Mouse (Mus musculus) neutrophil, adult 5-6 weeks (primary cell): ENCODE data around the gene Rhox7b. TPM values are rescaled to one million over a fixed set of nuclear protein-coding genes. Genes with fewer than 3 reads are reported as not detected.
"Not testable (repeated sequence)": the region's sequence is repeated elsewhere in the genome, so short reads cannot be mapped to it uniquely, and the experiment has no call there.

Source experiments
- ATAC-seq: fragments of 151-379, 151-347 bp; 2 replicates; pipeline ENCODE4 v1.8.0; 2017; ENCODE audit warnings: mild to moderate bottlenecking, moderate TSS enrichment; ENCODE audit not compliant: insufficient number of reproducible peaks, poor library complexity, low FRiP score, severe bottlenecking; ENCODE audit errors: extremely low read depth
- total RNA-seq: library from RNA; stranded (forward); fragments of 200-1000 nt; gene quantifications from 2 replicates; pipeline ENCODE4 v1.2.3, GENCODE M21; 2017

The Rhox7b gene
- not detected in 2 replicates for total RNA-seq

- not testable (repeated sequence) for ATAC-seq
These were observed at the start of gene Rhox7b for GRCm38 (mm10) chrX:37897132-37897531. Gene Rhox7b, minus strand, starts transcription at chrX:37897232.

- ATAC-seq = no peak
These were observed 19.3 kb upstream of the Rhox7b start for GRCm38 (mm10) chrX:37916311-37916710.

DNA sequence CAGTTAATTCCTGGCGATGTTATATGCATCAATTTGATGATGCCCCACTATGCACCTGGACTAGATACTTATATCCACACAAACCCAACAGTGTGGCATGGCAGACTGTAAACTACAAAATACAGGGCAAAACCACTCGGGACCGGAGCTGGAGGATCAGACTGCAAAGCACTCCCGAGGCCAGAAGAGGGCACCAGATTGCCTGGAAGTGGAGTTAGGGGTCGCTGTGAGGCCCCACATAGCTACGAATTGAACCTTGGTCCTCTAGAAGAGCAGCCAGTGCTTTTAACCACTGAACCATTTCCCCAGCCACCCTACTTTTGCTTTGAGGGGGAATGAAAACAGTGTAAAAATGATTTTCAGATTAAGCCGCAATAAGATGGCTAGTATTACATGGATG, 11.5 kb upstream of the Rhox7b start:
- ATAC-seq = no peak

GRCm38 (mm10) chrX:37903727-37904126, 6.7 kb upstream of the Rhox7b start:
- no peak for ATAC-seq

DNA sequence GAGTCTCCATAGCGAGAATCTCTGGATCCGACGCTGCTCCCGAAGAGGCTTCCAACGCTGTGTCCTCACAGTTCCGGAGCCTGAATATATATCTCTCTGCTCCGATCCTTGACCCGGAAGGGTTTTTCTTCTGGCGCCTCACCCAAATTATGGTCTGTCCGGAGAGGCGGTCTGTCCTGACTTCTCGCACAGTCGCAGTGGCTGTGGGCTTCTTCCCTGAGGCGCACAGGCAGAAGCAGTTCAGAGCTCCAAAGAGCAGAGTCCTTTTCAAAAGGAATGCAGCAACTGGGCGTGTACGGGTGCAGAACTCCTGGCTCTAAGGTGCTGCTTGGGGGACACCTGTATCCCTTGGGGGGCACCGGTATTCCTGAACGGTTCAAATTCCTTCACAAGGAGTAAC, 4.6 kb upstream of the Rhox7b start, which contains the start of gene Rhox9:
Gene Rhox9 (minus strand): TSS at position 101 of the 400 bp plus-strand sequence.
- not testable (repeated sequence) for ATAC-seq

DNA sequence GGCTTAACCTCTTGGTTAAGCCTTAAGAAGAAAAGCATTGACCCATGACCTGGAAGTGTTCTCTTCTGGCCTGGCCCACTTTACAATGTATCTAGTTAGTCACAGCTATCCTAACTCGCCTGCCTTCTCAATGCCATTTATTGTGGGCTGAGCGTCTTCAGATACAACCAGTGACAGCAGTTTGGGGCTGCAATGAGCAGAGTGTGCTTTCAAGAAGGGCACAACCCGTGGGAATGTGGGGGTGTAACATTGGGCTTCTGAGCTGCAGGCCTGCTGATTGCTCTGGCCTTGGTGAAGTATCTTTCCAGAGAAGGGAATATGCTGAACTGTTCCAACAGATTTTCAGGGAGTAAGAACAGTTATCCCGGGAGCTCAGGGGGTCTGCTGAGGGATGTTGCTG, 18.2 kb downstream of the Rhox7b start, which contains the start of gene Rhox8:
Gene Rhox8 (minus strand): TSS at position 101 of the 400 bp plus-strand sequence.
- ATAC-seq = no peak

- ATAC-seq = no peak
These were observed 25.4 kb downstream of the Rhox7b start for GRCm38 (mm10) chrX:37871641-37872040.

Other genes with a start within 250 kb of the Rhox7b start
- not detected in 2 replicates for gene Rhox4g, start 245.9 kb downstream of the Rhox7b start, total RNA-seq
- not detected in 2 replicates for gene Rhox3h, start 228.5 kb downstream of the Rhox7b start, total RNA-seq
- gene Rhox2h, start 224.0 kb downstream of the Rhox7b start, total RNA-seq = not detected in 2 replicates
- not detected in 2 replicates for gene Rhox5, start 92.4 kb downstream of the Rhox7b start, total RNA-seq
- not detected in 2 replicates for gene Rhox6, start 70.3 kb downstream of the Rhox7b start, total RNA-seq
- gene Rhox7a, start 65.5 kb downstream of the Rhox7b start, total RNA-seq = not detected in 2 replicates
- 0.93 TPM in 1 of 2 replicates, not detected in the other for gene Rhox8, start 18.3 kb downstream of the Rhox7b start, total RNA-seq
- not detected in 2 replicates for gene Rhox9, start 4.5 kb upstream of the Rhox7b start, total RNA-seq
- gene Btg1-ps1, start 121.6 kb upstream of the Rhox7b start, total RNA-seq = not detected in 2 replicates
- not detected in 2 replicates for gene Btg1-ps2, start 145.9 kb upstream of the Rhox7b start, total RNA-seq
- not detected in 2 replicates for gene Rhox10, start 169.2 kb upstream of the Rhox7b start, total RNA-seq
- gene Rhox11, start 187.9 kb upstream of the Rhox7b start, total RNA-seq = not detected in 2 replicates
- not detected in 2 replicates for gene Rhox12, start 213.7 kb upstream of the Rhox7b start, total RNA-seq
- not detected in 2 replicates for gene Rhox13, start 224.0 kb upstream of the Rhox7b start, total RNA-seq